Mouse (Mus musculus): ENCODE data around the gene Zbtb16. TPM values are rescaled to one million over a fixed set of nuclear protein-coding genes. Genes with fewer than 3 reads are reported as not detected.

Gene Zbtb16
- polyA plus RNA-seq, 1 experiment: 1.8 TPM

DNA sequence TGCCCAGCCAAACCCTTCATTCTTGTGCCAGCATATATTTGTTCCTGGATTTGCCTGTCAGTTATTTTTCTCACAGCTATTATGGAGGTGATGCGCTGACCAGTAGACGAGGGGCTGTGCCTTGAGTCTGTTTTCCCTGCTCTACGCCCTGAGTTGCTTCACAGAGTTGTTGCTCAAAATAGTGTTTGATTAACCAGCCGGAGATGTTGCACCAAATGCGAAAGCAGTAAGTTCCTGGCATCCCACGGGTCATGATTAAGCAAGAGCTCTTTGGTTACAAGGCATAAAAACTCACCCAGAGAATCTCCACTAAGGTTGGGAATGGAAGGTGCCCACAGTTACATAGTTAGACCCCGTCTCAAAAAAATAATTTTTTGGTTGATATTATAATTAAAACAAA is 229.9 kb downstream of the Zbtb16 start:
- Histone ChIP-seq H3K36me3 (ENCODE audit: control insufficient read depth, insufficient read depth, low read length) (no peaks in the 10 kb centered on the region), H3K27ac (ENCODE audit: insufficient read depth, low read depth, low read length) (no peak overlapping the region), H3K27me3 (ENCODE audit: control insufficient read depth, insufficient read depth, low read length) (no peaks in the 10 kb centered on the region), H3K4me3 (ENCODE audit: low read depth, low read length) (no peak overlapping the region), H3K4me1 (ENCODE audit: control insufficient read depth, insufficient read depth, insufficient read length, low read length) (no peaks in the 10 kb centered on the region)
- WGBS: 77% methylated on average over 7 of the region's 7 CpGs
- no peak for TF ChIP-seq CTCF (IDR thresholded peaks at IDR 0.05; ENCODE audit: extremely low read depth, insufficient read length, insufficient replicate concordance, low read depth, low read length)
- no peak for TF ChIP-seq POLR2A (IDR thresholded peaks at IDR 0.05; ENCODE audit: low read depth, low read length)

DNA sequence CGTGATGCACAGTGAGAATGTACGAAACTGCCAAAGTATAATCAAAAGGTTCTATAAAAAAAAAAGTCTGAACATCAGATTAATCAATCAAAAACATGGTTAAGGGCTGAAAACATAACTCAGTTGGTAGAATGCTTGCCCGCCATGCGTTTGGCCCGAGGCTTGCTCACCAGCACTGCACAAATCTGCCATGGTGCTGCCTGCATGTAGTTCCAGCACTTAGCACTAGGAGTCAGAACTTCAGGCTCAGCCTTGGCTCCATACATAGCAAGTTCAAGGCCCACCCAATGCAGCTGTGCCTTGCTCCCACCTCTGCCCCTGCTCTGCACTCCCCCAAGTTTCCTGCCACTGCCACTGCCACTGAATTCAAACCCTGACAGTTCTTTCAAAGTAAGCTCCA is 230.3 kb downstream of the Zbtb16 start:
- Histone ChIP-seq H3K4me1 (ENCODE audit: control insufficient read depth, insufficient read depth, insufficient read length, low read length) (no peaks in the 10 kb centered on the region), H3K27ac (ENCODE audit: insufficient read depth, low read depth, low read length) (no peak overlapping the region), H3K36me3 (ENCODE audit: control insufficient read depth, insufficient read depth, low read length) (no peaks in the 10 kb centered on the region), H3K4me3 (ENCODE audit: low read depth, low read length) (no peak overlapping the region), H3K27me3 (ENCODE audit: control insufficient read depth, insufficient read depth, low read length) (no peaks in the 10 kb centered on the region)
- TF ChIP-seq CTCF (IDR thresholded peaks at IDR 0.05; ENCODE audit: extremely low read depth, insufficient read length, insufficient replicate concordance, low read depth, low read length) (peak; percentile 16; the same call in 1 of the 2 replicates), POLR2A (IDR thresholded peaks at IDR 0.05; ENCODE audit: low read depth, low read length) (no peak)
- WGBS: 89% methylated on average over 5 of the region's 5 CpGs

DNA sequence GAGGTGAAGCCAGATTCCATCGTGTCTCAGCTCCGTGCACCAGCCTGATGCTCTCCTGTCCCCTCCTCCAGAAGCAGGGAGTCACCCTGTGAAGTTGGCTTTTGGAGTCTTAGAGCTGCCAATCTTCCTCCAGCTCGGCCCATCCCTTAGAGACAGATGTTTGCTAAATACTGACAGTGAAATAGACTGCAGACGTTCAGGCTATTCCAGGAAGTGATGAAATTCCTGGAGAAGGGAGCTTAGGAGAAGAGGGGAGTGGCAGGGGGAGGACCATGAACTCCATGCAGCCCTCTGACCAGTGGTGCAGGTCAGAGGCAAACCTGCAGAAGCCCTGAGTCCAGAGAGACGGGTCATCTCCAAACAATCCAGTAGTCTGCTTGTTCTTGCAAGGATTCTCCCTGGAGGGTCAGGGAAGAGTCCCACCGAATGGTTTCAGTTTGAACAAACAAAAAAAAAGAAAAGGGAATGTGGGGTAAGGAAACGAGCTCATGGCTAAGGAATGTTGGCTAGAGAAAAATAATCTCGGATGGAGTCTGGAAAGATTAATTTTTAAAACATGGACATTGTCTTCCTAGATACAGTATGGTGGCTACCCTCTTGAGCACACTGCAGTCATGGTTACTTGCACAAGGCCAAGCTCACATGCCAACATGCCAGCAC is 231.0 kb downstream of the Zbtb16 start, which contains the start of gene Nnmt:
Gene Nnmt, minus strand, starts transcription at position 215 of the 660 bp plus-strand sequence.
- Histone ChIP-seq H3K36me3 (ENCODE audit: control insufficient read depth, insufficient read depth, low read length) (no peaks in the 10 kb centered on the region), H3K27ac (ENCODE audit: insufficient read depth, low read depth, low read length) (0 out of 2 replicates have a peak within 1 kb of the TSS, but pooled peaks have one; percentile 9), H3K4me1 (ENCODE audit: control insufficient read depth, insufficient read depth, insufficient read length, low read length) (no peaks in the 10 kb centered on the region), H3K27me3 (ENCODE audit: control insufficient read depth, insufficient read depth, low read length) (no peaks in the 10 kb centered on the region), H3K4me3 (ENCODE audit: low read depth, low read length) (peak within 1 kb of the TSS; percentile 40)
- no peak for TF ChIP-seq CTCF (IDR thresholded peaks at IDR 0.05; ENCODE audit: extremely low read depth, insufficient read length, insufficient replicate concordance, low read depth, low read length)
- WGBS: 14% methylated on average over 8 of the region's 8 CpGs

Other genes with a start within 250 kb of the Zbtb16 start
- 0.77 and 1.5 TPM in 2 replicates for gene Nnmt, start 231.1 kb downstream of the Zbtb16 start, polyA plus RNA-seq (2012; rRNA removed)
- gene Htr3a, start 74.9 kb upstream of the Zbtb16 start, polyA plus RNA-seq (2012; rRNA removed): 1.7 and 2.4 TPM in 2 replicates
- 0.06 and 0.18 TPM in 2 replicates for gene Htr3b, start 128.8 kb upstream of the Zbtb16 start, polyA plus RNA-seq (2012; rRNA removed)
- gene Usp28, start 149.2 kb upstream of the Zbtb16 start, polyA plus RNA-seq (2012; rRNA removed): 2.9 and 7.7 TPM in 2 replicates
- gene Zw10, start 219.4 kb upstream of the Zbtb16 start, polyA plus RNA-seq (2012; rRNA removed): 2.8 and 5.0 TPM in 2 replicates
- 1.5 and 3.3 TPM in 2 replicates for gene Tmprss5, start 245.0 kb upstream of the Zbtb16 start, polyA plus RNA-seq (2012; rRNA removed)